ENCODE assay signal across 12 mouse cellular contexts in genomic region chr8:11452974-11453373, GRCm38 (mm10). TPM values are rescaled to one million over a fixed set of nuclear protein-coding genes. Genes with fewer than 3 reads are reported as not detected.
DNase-seq lines count a peak whose midpoint lies in the region; ATAC-seq and TF ChIP-seq lines count a peak whose summit lies in the region.
"Had no signal": no experiment of that assay in that cellular context is flagged by ENCODE, and none has a peak within 500 bp of the region (broad histone marks: within the 10 kb centered on the region; RNA-seq: fewer than 3 reads in every experiment).

No protein-coding gene starts in this region.

- H3K4me1 ChIP-seq in liver, postnatal 0 days (ENCODE audit: insufficient read depth): peaks cover 21% of the 10 kb centered on the region
- peaks cover 9% of the 10 kb centered on the region; the same call in 1 of the 2 replicates for H3K4me1 ChIP-seq in liver, embryonic 11.5 days (replicated peaks; ENCODE audit: control insufficient read depth, insufficient read depth, low read length)
- H3K4me1 ChIP-seq in embryonic fibroblast, embryonic 13.5 days (ENCODE audit: control insufficient read depth, insufficient read depth, low read length): peaks cover 17% of the 10 kb centered on the region
- H3K4me1 ChIP-seq in midbrain, embryonic 14.5 days (ENCODE audit: control insufficient read depth, insufficient read depth, low read length): peaks cover 12% of the 10 kb centered on the region; the same call in 1 of the 2 replicates

- peak; percentile 10 for DNase-seq in CD4-positive, CD25-positive, alpha-beta regulatory T cell, adult 2 months (ENCODE audit: low read depth, low spot score)
- DNase-seq in liver, postnatal 0 days: no peak
- DNase-seq in liver, embryonic 11.5 days (ENCODE audit: low spot score): no peak
- peak; percentile 32 for DNase-seq in midbrain, embryonic 14.5 days
- no peak for DNase-seq in ovary, postnatal 10 days (ENCODE audit: low spot score)
- DNase-seq in left cerebral cortex, postnatal 36 days (ENCODE audit: low spot score in 2 of 2): no peak
- DNase-seq: cerebellum, adult 9-11 months; kidney, adult 9 months; spleen, adult 18-20 months had no signal

- intact Hi-C loops in left cerebral cortex, postnatal 36 days (cut with DNase I): no loop called here

- TF ChIP-seq CTCF in liver, postnatal 0 days (IDR thresholded peaks at IDR 0.05; ENCODE audit: low read depth): no peak
- TF ChIP-seq CTCF in embryonic fibroblast, embryonic 13.5 days (IDR thresholded peaks at IDR 0.05; ENCODE audit: borderline replicate concordance, insufficient read depth, low read length): no peak

- H3K9ac ChIP-seq in liver, postnatal 0 days (replicated peaks): no peak overlapping the region
- H3K9ac ChIP-seq in liver, embryonic 11.5 days (ENCODE audit: low read depth, low read length): no peak overlapping the region; the same call in 1 of the 2 replicates
- H3K9ac ChIP-seq in midbrain, embryonic 14.5 days (replicated peaks; ENCODE audit: low read length): no peak overlapping the region
- H3K9ac ChIP-seq: liver, embryonic 14.5 days had no signal

- peaks cover 6% of the 10 kb centered on the region; the same call in 1 of the 2 replicates for H3K36me3 ChIP-seq in liver, postnatal 0 days (replicated peaks; ENCODE audit: insufficient read depth, low read length)
- peaks cover 2% of the 10 kb centered on the region; the same call in 1 of the 2 replicates for H3K36me3 ChIP-seq in liver, embryonic 11.5 days (ENCODE audit: control insufficient read depth, insufficient read depth, low read length)
- no peaks in the 10 kb centered on the region for H3K36me3 ChIP-seq in midbrain, embryonic 14.5 days (ENCODE audit: control insufficient read depth, insufficient read depth, low read length)

- no peak for ATAC-seq in CD4-positive, CD25-positive, alpha-beta regulatory T cell, adult 4 months
- no peak for ATAC-seq in liver, postnatal 0 days
- no peak for ATAC-seq in liver, embryonic 11.5 days (replicated peaks; ENCODE audit: low FRiP score)
- ATAC-seq in midbrain, embryonic 14.5 days (ENCODE audit: low FRiP score, low TSS enrichment): no peak

- H3K27ac ChIP-seq in liver, postnatal 0 days (ENCODE audit: low read depth): peak overlapping the region; percentile 40
- H3K27ac ChIP-seq in liver, embryonic 11.5 days (ENCODE audit: low read depth, low read length): no peak overlapping the region
- H3K27ac ChIP-seq in embryonic fibroblast, embryonic 13.5 days (ENCODE audit: insufficient read depth, low read length): peak overlapping the region; percentile 31
- no peak overlapping the region for H3K27ac ChIP-seq in midbrain, embryonic 14.5 days (replicated peaks; ENCODE audit: low read depth, low read length)
- H3K27ac ChIP-seq: liver, embryonic 14.5 days had no signal

- TF ChIP-seq EP300 in liver, postnatal 0 days (IDR thresholded peaks at IDR 0.05; ENCODE audit: low read depth): no peak

- peak overlapping the region; percentile 22; the same call in 1 of the 2 replicates for H3K4me2 ChIP-seq in liver, postnatal 0 days (ENCODE audit: low read depth, low read length)
- H3K4me2 ChIP-seq in liver, embryonic 11.5 days: no peak overlapping the region
- H3K4me2 ChIP-seq in midbrain, embryonic 14.5 days (ENCODE audit: low read length): no peak overlapping the region

- TF ChIP-seq POLR2A in embryonic fibroblast, embryonic 13.5 days (IDR thresholded peaks at IDR 0.05; ENCODE audit: low read depth, low read length): no peak

- H3K9me3 ChIP-seq in liver, postnatal 0 days (ENCODE audit: low read length): no peaks in the 10 kb centered on the region
- H3K9me3 ChIP-seq in liver, embryonic 11.5 days (ENCODE audit: control insufficient read depth, low read length): no peaks in the 10 kb centered on the region
- H3K9me3 ChIP-seq in midbrain, embryonic 14.5 days (ENCODE audit: control insufficient read depth, low read length): no peaks in the 10 kb centered on the region

- WGBS in liver, postnatal 0 days (ENCODE audit: insufficient replicate concordance): 39% methylated on average over 4 of the region's 4 CpGs
- WGBS in liver, embryonic 11.5 days: 28% methylated on average over 4 of the region's 4 CpGs
- WGBS in midbrain, embryonic 14.5 days: 7% methylated on average over 4 of the region's 4 CpGs

- no peaks in the 10 kb centered on the region for H3K27me3 ChIP-seq in liver, postnatal 0 days (ENCODE audit: insufficient read depth, low read length)
- no peaks in the 10 kb centered on the region for H3K27me3 ChIP-seq in liver, embryonic 11.5 days (replicated peaks; ENCODE audit: control insufficient read depth, insufficient read depth, low read length)
- H3K27me3 ChIP-seq in midbrain, embryonic 14.5 days (ENCODE audit: control insufficient read depth, insufficient read depth, low read length): no peaks in the 10 kb centered on the region

- no peak overlapping the region for H3K4me3 ChIP-seq in liver, postnatal 0 days (ENCODE audit: low read depth, low read length)
- no peak overlapping the region for H3K4me3 ChIP-seq in liver, embryonic 11.5 days (ENCODE audit: low read depth, low read length)
- H3K4me3 ChIP-seq in embryonic fibroblast, embryonic 13.5 days (ENCODE audit: insufficient read depth, low read length): no peak overlapping the region
- H3K4me3 ChIP-seq in midbrain, embryonic 14.5 days (replicated peaks; ENCODE audit: low read depth, low read length): no peak overlapping the region

RNA-seq across cellular contexts. Expression of gene Rab20, which starts 25.5 kb away (rescaled TPM):
- polyA plus RNA-seq in CD4-positive, CD25-positive, alpha-beta regulatory T cell, adult 4 months (2017; shearing (Covaris generic)): 10 to 100 TPM; 12.0 to 12.8 TPM
- 10.7 and 11.1 TPM in 2 replicates for polyA plus RNA-seq in liver, postnatal 0 days (2015; fragmentation: Nextera tagmentation; extraction: Ambion mirVana)
- 3.2 and 4.5 TPM in 2 replicates for polyA plus RNA-seq in liver, embryonic 11.5 days (2014; fragmentation: Nextera tagmentation; extraction: Ambion mirVana)
- polyA plus RNA-seq in embryonic fibroblast, embryonic 13.5 days (2011; ENCODE audit: insufficient read length, low read depth, missing spikeins): 2.4 and 3.2 TPM in 2 replicates
- 0.25 and 0.31 TPM in 2 replicates for polyA plus RNA-seq in midbrain, embryonic 14.5 days (2014; fragmentation: Nextera tagmentation; extraction: Ambion mirVana)
- total RNA-seq in left cerebral cortex, postnatal 36 days (2021): under 1 TPM in 1 of 2 experiments, not detected in 1; 0.30 TPM

RNA-seq across cellular contexts. Expression of gene Naxd, which starts 44.3 kb away (rescaled TPM):
- 10 to 100 TPM; 56.4 to 77.8 TPM for polyA plus RNA-seq in CD4-positive, CD25-positive, alpha-beta regulatory T cell, adult 4 months (2017; shearing (Covaris generic))
- polyA plus RNA-seq in liver, postnatal 0 days (2015; fragmentation: Nextera tagmentation; extraction: Ambion mirVana): 46.7 and 47.1 TPM in 2 replicates
- 68.7 and 73.8 TPM in 2 replicates for polyA plus RNA-seq in liver, embryonic 11.5 days (2014; fragmentation: Nextera tagmentation; extraction: Ambion mirVana)
- 54.2 and 55.9 TPM in 2 replicates for polyA plus RNA-seq in embryonic fibroblast, embryonic 13.5 days (2011; ENCODE audit: insufficient read length, low read depth, missing spikeins)
- 130 and 150 TPM in 2 replicates for polyA plus RNA-seq in midbrain, embryonic 14.5 days (2014; fragmentation: Nextera tagmentation; extraction: Ambion mirVana)
- 10 to 100 TPM; 48.7 to 53.4 TPM for total RNA-seq in left cerebral cortex, postnatal 36 days (2021)

Comparison
In these comparisons a context has a peak if more than half of its experiments do, and no peak if none do; other contexts are left out.
1. H3K27ac ChIP-seq: peak in liver, postnatal 0 days (single experiment) and embryonic fibroblast, embryonic 13.5 days (single experiment); none in liver, embryonic 11.5 days (single experiment) and midbrain, embryonic 14.5 days (single experiment).
2. DNase-seq: peak in CD4-positive, CD25-positive, alpha-beta regulatory T cell, adult 2 months (single experiment) and midbrain, embryonic 14.5 days (single experiment); none in liver, postnatal 0 days (single experiment), liver, embryonic 11.5 days (single experiment), ovary, postnatal 10 days (single experiment) and left cerebral cortex, postnatal 36 days (0 of 2).